Mouse (Mus musculus): ENCODE data around the gene Pcgf5.

- peak; percentile 55 for TF ChIP-seq GATA1 (IDR thresholded peaks at IDR 0.05; ENCODE audit: low read length)
- TF ChIP-seq TAL1 (IDR thresholded peaks at IDR 0.05; ENCODE audit: low read length): peak; percentile 56; the same call in 2 of the 3 replicates
These were observed 103.0 kb downstream of the Pcgf5 start for GRCm38 (mm10) chr19:36450997-36451608.
